Mouse (Mus musculus) kidney, postnatal 25 days (tissue): Measurements from ENCODE around the gene Rex2.
A peak's percentile ranks its signal among the peaks of the same experiment; 100 is the strongest.
"Not testable (repeated sequence)": the region's sequence is repeated elsewhere in the genome, so short reads cannot be mapped to it uniquely, and the experiment has no call there.

Source experiments
- DNase-seq, 2 experiments: peaks; one replicate each; pipeline ENCODE4 v3.0.0; 2021; ENCODE audit warnings: mixed read lengths in 2 of 2

Gene Rex2

DNA sequence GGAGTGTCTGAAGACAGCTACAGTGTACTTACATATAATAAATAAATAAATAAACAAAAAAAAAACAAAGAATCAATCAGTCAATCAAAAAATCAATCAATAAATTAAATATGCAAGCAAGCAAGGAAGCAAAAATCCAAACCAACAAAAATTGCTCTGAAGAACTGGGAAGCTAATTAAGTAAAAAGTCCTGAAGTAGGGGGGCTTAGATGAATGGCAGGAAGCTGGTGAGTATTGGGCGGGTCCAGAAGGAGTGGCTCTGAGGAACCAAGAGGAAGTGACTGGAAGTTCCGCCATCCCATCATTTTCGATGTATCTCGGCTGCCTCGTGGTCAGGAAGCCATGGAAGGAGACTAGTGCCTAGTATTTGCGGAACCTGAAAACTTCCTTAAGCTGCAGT, at the start of gene Rex2:
Gene Rex2, plus strand, starts transcription at position 301 of the 400 bp plus-strand sequence.
- DNase-seq = not testable (repeated sequence)

DNA sequence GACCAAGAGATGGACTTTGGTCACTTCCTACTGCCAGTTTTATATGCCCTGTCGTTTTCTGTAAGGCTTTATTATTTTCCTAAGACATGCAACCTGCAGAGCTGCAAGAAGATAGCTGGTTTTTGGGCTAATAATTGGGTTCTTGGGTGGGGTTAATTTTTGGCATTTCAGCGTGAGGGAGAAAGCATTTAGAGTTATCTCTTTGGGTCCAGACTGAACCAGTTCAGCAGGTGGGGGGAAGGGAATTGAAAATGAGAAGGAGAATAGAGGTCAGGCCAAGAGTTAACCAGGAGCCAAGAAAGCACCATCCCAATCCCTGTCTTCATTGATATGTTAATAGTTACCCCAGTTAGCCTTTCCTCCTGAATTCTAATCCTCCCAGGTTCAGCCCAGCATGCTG, 45.1 kb upstream of the Rex2 start:
- DNase-seq = not testable (repeated sequence)

DNA sequence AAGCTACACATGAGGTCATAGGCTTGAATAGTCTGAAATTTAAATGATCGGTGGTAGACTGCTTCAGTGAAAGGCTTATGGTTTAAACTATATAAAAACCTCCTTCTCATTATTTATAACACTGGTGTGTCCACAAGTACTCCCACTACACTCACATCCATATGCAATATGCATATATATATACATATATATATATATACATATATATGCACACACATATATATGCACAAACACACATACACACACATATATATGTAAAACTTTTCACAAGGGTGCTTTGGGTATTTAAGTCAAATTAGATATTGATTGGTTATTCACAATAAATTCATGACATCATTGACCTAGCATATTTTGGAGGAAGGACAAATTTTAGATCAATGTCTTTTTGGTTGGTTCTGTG, 3.2 kb upstream of the Rex2 start:
- DNase-seq = not testable (repeated sequence)

DNA sequence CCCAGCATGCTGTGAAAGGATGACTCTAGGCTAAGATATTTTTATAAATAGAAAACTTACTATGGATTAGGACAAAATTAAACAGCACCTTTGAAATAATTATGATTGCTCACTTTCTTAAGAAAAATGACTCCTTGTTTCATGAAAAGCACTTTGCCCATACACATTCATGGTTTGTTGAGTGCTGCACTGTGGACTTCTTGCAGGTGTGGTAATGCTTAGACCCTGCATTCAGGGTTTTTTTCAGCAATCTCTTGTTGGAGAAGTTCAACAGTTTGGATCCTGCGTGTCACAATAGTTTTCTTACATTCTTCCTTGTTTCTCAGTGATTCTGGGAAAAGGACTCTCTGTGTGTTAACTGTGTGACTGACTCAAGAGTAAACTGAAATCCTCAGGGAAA, 4.7 kb downstream of the Rex2 start:
- peak in 1 of 2 experiments; percentile 29 for DNase-seq

DNA sequence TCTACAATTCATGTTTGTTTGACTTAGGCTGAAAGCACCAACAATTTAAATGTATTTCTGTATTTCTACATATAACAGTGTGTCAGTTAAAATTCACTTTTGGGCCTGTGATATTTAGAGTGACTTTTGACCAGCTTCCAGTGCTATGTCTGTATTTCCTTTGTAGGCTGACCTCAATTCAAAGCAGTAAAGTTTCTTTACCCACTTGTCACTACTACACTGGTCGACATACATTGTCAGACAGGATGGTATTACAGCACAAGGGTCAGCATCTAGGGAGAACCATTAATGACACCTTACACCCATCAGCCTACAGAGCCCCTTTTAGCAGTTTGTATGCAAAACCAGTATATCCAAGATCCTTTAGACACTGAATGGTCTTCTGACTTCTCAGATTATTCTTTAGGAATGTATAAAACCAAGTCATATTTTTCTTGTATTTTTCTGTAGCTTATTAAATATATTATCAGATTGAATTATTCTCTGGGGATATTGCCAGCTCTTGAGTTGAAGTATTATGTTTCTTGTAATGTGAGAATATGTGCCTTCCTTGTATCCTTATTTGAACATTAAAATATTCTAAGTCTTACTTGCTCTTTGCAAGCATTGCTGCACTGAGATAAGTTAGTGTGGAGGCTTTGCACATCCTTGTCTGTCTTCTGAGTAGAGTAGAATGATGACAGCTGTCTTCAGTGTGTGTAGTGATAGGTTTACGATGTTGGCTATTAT, 9.8 kb downstream of the Rex2 start:
- not testable (repeated sequence) for DNase-seq

DNA sequence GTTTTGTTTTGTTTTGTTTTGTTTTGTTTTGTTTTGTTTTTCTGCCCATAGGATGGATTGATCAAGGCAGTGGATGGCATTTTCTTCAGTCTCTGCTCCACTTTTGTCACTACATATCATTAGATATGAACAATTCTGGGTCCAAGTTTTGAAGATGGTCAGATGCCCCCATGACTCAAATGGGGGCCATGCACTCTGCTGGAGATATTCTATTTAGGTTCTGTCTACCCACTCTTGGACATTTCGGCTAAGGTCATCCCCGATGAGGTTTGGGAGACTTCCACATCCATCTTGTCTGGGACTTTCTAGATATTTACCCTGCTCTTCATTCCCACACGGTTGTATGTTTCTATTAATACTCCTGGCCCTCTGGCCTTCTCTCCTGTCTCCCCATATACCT, 42.1 kb downstream of the Rex2 start:
- not testable (repeated sequence) for DNase-seq

DNA sequence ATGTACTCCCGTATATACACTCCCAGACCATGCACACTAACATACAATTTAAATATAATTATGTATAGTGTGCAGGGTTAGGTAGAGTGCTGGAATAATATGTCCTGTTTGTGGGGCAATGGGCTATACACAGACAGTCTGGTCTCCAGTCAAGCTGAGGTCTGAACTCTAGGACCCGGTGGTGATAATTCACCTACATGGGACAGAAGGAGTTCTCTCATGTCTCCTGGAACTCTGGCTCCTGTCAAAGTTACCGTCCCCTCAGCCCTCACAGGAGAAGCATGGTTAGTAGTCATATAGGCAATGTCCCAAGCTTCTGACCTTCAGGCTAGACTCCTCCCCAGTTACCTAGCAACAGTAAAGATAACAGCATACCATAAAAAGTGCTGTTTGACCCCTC, 44.2 kb downstream of the Rex2 start:
- not testable (repeated sequence) for DNase-seq

DNA sequence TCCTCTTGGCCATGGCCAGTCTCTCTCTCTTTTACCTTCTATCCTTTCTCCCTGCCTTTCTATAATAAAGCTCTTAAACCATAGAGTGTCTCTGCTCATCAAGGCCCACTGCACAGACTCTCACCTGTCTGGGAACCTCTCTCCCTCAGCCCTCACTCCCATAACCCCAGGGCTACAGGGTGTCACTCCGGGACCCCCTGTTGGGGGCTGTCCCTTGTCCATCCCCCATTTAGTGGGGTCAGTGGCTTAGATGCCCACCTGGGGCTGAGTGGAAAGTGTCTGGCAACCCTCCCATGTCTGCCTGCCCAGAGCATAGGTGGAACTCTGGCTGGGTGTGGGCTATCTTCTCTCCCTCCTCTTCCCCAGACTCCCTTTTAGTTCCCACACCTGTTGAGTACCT, 44.7 kb downstream of the Rex2 start:
- not testable (repeated sequence) for DNase-seq

DNA sequence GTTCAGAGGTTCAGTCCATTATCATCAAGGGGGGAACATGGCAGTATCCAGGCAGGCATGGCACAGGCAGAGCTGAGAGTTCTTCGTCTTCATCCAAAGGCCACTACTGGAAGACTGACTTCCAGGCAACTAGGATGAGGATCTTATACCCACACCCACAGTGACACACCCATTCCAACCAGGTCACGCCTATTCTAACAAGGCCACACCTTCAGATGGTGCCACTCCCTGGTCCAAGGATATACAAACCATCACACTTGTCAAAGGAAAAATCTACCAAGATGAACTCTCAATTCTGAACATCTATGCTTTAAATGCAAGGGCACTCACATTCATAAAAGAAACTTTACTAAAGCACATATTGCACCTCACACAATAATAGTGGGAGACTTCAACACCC, 74.0 kb downstream of the Rex2 start:
- not testable (repeated sequence) for DNase-seq

DNA sequence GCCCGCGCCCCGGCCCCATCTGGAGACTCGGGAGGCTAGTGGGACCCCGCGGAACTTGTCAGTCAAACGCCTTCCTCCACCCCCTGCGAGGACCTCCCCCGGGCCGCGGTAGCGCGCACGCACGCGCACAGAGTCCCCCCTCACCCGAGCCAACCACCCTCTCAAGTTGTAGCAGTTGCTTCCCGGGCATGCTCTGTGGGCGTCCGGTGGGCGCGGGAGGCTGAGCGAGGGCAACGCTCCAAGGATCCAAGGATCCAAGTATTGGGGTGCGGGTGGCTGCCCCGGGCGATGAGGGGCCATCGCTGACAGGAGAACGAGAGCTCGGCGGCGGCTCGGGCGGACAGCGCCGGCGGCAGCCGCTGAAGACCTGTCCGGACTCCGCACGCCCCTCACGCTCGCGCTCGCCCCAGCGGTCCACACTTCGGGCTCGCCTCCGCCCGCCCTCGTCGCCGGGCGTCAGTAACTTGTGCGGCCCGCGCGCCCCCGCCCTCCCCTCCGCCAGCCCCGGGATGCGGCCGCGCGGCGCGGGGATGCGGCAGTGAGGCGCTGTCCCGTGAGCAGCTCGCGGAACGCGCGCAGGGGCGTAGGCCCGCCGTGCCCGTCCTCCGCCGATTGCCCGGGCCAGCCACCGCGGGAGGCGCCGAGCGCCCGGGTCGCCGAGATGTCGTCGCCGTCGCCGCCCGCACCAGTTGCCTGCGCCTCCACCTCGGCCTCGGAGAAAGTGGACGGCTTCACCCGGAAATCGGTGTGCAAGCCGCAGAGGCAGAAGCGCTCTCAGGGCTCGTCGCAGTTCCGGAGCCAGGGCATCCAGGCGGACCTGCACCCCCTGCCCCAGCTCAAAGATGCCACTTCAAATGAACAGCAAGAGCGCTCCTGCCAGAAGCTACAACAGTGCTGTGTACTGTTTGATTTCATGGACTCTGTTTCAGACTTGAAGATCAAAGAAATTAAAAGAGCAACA, 80.3 kb downstream of the Rex2 start:
- not testable (repeated sequence) for DNase-seq

DNA sequence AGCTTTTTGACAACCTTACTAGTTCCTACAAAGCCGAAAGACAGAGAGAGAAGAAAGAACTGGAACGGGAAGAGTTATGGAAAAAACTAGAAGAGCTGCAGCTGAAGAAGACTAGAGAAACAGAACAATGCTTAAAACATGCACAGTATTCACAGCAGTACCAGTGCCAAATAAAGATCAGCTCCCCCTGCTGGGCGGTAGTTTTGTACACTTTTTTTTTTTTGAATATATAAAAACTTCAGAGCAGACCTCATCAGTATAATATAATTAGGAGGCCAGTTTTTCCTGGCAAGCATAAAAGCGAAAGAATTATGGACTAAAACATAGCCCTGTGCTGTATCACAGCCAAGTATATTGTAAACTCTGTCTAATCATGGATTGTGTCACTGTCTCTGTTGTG, 82.2 kb downstream of the Rex2 start:
- DNase-seq = not testable (repeated sequence)
